Mouse (Mus musculus) megakaryocyte, embryonic 14.5 days (primary cell): ENCODE data around the gene Smim14. TPM values are rescaled to one million over a fixed set of nuclear protein-coding genes. Genes with fewer than 3 reads are reported as not detected.
A peak's percentile ranks its signal among the peaks of the same experiment; 100 is the strongest.

Experiments used
- H3K27me3 ChIP-seq: replicated peaks from 2 replicates; pipeline ENCODE3; 2012; ENCODE audit warnings: inconsistent platforms
- H3K36me3 ChIP-seq: replicated peaks from 2 replicates; pipeline ENCODE3; 2012; ENCODE audit warnings: low read length, inconsistent platforms, mixed read lengths
- H3K4me1 ChIP-seq: 2 replicates; pipeline ENCODE4 v1.6.1; 2012; ENCODE audit warnings: inconsistent platforms
- H3K4me3 ChIP-seq: replicated peaks from 2 replicates; pipeline ENCODE3; 2012; ENCODE audit warnings: moderate library complexity, mild to moderate bottlenecking, inconsistent platforms
- H3K9me3 ChIP-seq: 2 replicates; pipeline ENCODE4 v1.6.1; 2012; ENCODE audit warnings: inconsistent platforms
- FLI1 ChIP-seq: IDR thresholded peaks from 2 replicates; pipeline ENCODE4 v1.6.1; 2012; ENCODE audit warnings: low read length, inconsistent platforms, mixed read lengths
- GATA1 ChIP-seq: IDR thresholded peaks from 3 replicates; pipeline ENCODE4 v1.6.1; 2012; ENCODE audit warnings: mixed read lengths, low read length, inconsistent platforms, borderline replicate concordance
- polyA plus RNA-seq: library from polyadenylated mRNA; stranded (reverse); fragments of >175 nt; gene quantifications from 2 replicates; pipeline ENCODE4 v1.2.3, GENCODE M21; 2012; ENCODE audit warnings: low replicate concordance; ENCODE audit not compliant: insufficient read depth

The Smim14 gene
- polyA plus RNA-seq, 1 experiment: 60.5 TPM

- TF ChIP-seq GATA1 (no peak), FLI1 (no peak)
- Histone ChIP-seq H3K4me1 (peaks cover 13% of the 10 kb centered on the region), H3K9me3 (peaks cover 2% of the 10 kb centered on the region; the same call in 1 of the 2 replicates), H3K4me3 (no peak overlapping the region), H3K36me3 (no peaks in the 10 kb centered on the region), H3K27me3 (no peaks in the 10 kb centered on the region)
These were observed 11.1 kb downstream of the Smim14 start for GRCm38 (mm10) chr5:65525674-65526443.

GRCm38 (mm10) chr5:65524831-65525230, 12.2 kb downstream of the Smim14 start:
- TF ChIP-seq FLI1 (no peak), GATA1 (no peak)
- Histone ChIP-seq H3K9me3 (peaks cover 2% of the 10 kb centered on the region; the same call in 1 of the 2 replicates), H3K4me1 (peaks cover 13% of the 10 kb centered on the region), H3K4me3 (no peak overlapping the region), H3K36me3 (no peaks in the 10 kb centered on the region), H3K27me3 (no peaks in the 10 kb centered on the region)

DNA sequence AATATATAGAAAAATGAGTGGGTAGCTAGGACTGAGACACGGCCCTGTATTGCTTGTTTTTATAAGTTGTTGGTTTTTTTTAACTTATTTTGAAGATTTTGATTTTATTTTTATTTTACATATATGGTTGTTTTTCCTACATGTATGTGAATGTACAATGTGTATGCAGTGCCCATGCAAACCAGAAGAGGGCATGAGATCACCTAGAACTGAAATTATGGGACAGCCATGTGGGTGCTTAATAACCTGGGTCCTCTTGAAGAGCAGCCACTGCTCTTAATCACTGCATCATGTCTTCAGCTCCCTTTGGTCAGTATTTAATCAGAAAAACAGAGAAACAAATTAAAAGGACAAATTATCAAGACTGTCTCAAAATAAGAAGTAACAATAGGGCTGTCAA, 15.2 kb downstream of the Smim14 start:
- peaks cover 3% of the 10 kb centered on the region for H3K4me1 ChIP-seq
- H3K9me3 ChIP-seq: peaks cover 10% of the 10 kb centered on the region
- no peaks in the 10 kb centered on the region for H3K27me3 ChIP-seq
- TF ChIP-seq FLI1: no peak
- no peak for TF ChIP-seq GATA1
- H3K4me3 ChIP-seq: no peak overlapping the region
- H3K36me3 ChIP-seq: peaks cover 2% of the 10 kb centered on the region

GRCm38 (mm10) chr5:65514635-65515278, 22.2 kb downstream of the Smim14 start:
- no peak for TF ChIP-seq GATA1
- TF ChIP-seq FLI1: no peak
- Histone ChIP-seq H3K4me3 (peak overlapping the region; percentile 43), H3K36me3 (peaks cover 2% of the 10 kb centered on the region), H3K27me3 (no peaks in the 10 kb centered on the region), H3K4me1 (peaks cover 34% of the 10 kb centered on the region), H3K9me3 (peaks cover 14% of the 10 kb centered on the region)

- Histone ChIP-seq H3K27me3 (no peaks in the 10 kb centered on the region), H3K4me3 (no peak overlapping the region), H3K36me3 (peaks cover 2% of the 10 kb centered on the region), H3K9me3 (peaks cover 14% of the 10 kb centered on the region), H3K4me1 (peaks cover 34% of the 10 kb centered on the region)
- TF ChIP-seq GATA1: no peak
- no peak for TF ChIP-seq FLI1
These were observed 23.5 kb downstream of the Smim14 start for GRCm38 (mm10) chr5:65513506-65513905.

DNA sequence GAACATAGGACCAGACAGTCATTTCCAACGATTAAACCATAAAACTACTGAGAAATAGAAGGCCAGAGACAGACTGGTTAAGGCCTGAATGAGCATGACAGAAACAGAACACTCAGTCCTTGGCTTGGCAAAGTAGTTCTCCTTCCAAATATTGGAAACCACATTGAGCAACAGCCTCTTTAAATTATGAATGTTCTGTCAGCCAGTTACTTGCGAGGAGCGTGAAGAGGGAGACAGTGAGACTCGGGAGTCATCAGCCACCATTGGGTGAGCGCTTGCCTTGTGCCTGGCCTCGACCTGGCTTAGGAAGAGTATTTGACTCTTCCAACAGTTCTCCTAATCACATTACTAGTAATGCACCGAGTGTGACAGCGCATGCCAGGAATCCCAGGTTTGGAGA, 28.6 kb downstream of the Smim14 start:
- H3K4me1 ChIP-seq: peaks cover 4% of the 10 kb centered on the region
- no peak for TF ChIP-seq GATA1
- TF ChIP-seq FLI1: no peak
- peaks cover 5% of the 10 kb centered on the region for H3K9me3 ChIP-seq
- H3K4me3 ChIP-seq: no peak overlapping the region
- H3K36me3 ChIP-seq: no peaks in the 10 kb centered on the region
- no peaks in the 10 kb centered on the region for H3K27me3 ChIP-seq

- Histone ChIP-seq H3K4me1 (no peaks in the 10 kb centered on the region), H3K36me3 (no peaks in the 10 kb centered on the region), H3K4me3 (peak overlapping the region; percentile 33), H3K27me3 (no peaks in the 10 kb centered on the region), H3K9me3 (no peaks in the 10 kb centered on the region)
- TF ChIP-seq FLI1: no peak
- TF ChIP-seq GATA1: no peak
These were observed 31.2 kb downstream of the Smim14 start for GRCm38 (mm10) chr5:65505786-65506185.

- Histone ChIP-seq H3K9me3 (no peaks in the 10 kb centered on the region), H3K27me3 (no peaks in the 10 kb centered on the region), H3K36me3 (no peaks in the 10 kb centered on the region), H3K4me1 (no peaks in the 10 kb centered on the region), H3K4me3 (no peak overlapping the region)
- no peak for TF ChIP-seq GATA1
- no peak for TF ChIP-seq FLI1
These were observed 35.6 kb downstream of the Smim14 start for GRCm38 (mm10) chr5:65501407-65501806.

- TF ChIP-seq FLI1: no peak
- no peak for TF ChIP-seq GATA1
- H3K9me3 ChIP-seq: no peaks in the 10 kb centered on the region
- H3K4me3 ChIP-seq: no peak overlapping the region
- H3K4me1 ChIP-seq: no peaks in the 10 kb centered on the region
- no peaks in the 10 kb centered on the region for H3K36me3 ChIP-seq
- no peaks in the 10 kb centered on the region for H3K27me3 ChIP-seq
These were observed 36.8 kb downstream of the Smim14 start for GRCm38 (mm10) chr5:65500231-65500630.
